Mouse (Mus musculus) MEL (cell line): ENCODE results near the gene BC048679. TPM values are rescaled to one million over a fixed set of nuclear protein-coding genes. Genes with fewer than 3 reads are reported as not detected.

Source experiments
- DNase-seq: peaks from one replicate; pipeline ENCODE4 v3.0.0; 2011; ENCODE audit warnings: low read depth, low spot score
- H3K27ac ChIP-seq: 2 replicates; pipeline ENCODE4 v1.5.1; 2012; ENCODE audit warnings: low read depth, mild to moderate bottlenecking, control low read depth, low read length, moderate library complexity; ENCODE audit not compliant: control insufficient read depth
- H3K27me3 ChIP-seq, 2 experiments: fragments of 150-350 bp in 1 of 2; sonication (generic) in 1 of 2; 2 replicates each; pipeline ENCODE4 v1.6.1; 2012; ENCODE audit warnings: low read length in 2 of 2, mild to moderate bottlenecking in 2 of 2, improper control_type of control experiment in 1 of 2, moderate library complexity in 1 of 2; ENCODE audit not compliant: insufficient read depth in 2 of 2, control insufficient read depth in 1 of 2
- H3K36me3 ChIP-seq, 2 experiments: 2 replicates each; pipeline ENCODE4 v1.6.1; 2012 to 2014; ENCODE audit warnings: low read length in 2 of 2, improper control_type of control experiment in 1 of 2, inconsistent platforms in 1 of 2, mild to moderate bottlenecking in 1 of 2; ENCODE audit not compliant: insufficient read depth in 2 of 2, control insufficient read depth in 1 of 2
- H3K4me1 ChIP-seq, 2 experiments: fragments of 150-350 bp in 1 of 2; sonication (generic) in 1 of 2; 2 replicates each; pipeline ENCODE4 v1.6.1; 2012; ENCODE audit warnings: low read length in 2 of 2, improper control_type of control experiment in 1 of 2, mild to moderate bottlenecking in 1 of 2; ENCODE audit not compliant: insufficient read depth in 2 of 2, control insufficient read depth in 1 of 2
- H3K4me3 ChIP-seq, 2 experiments: fragments of 150-350 bp in 1 of 2; sonication (generic) in 1 of 2; 2 replicates each; pipeline ENCODE4 v1.5.1; 2012; ENCODE audit warnings: low read depth in 2 of 2, low read length in 2 of 2, mild to moderate bottlenecking in 2 of 2, moderate library complexity in 2 of 2, control low read depth in 1 of 2, improper control_type of control experiment in 1 of 2; ENCODE audit not compliant: control insufficient read depth in 1 of 2, insufficient read depth in 1 of 2
- H3K79me2 ChIP-seq: 2 replicates; pipeline ENCODE4 v1.6.1; 2012; ENCODE audit warnings: mild to moderate bottlenecking, low read length, moderate library complexity; ENCODE audit not compliant: control insufficient read depth, poor library complexity, insufficient read depth
- H3K9ac ChIP-seq: 2 replicates; pipeline ENCODE4 v1.6.1; 2012; ENCODE audit warnings: low read depth, mild to moderate bottlenecking, control low read depth, low read length, moderate library complexity; ENCODE audit not compliant: control insufficient read depth, poor library complexity, severe bottlenecking
- H3K9me3 ChIP-seq: fragments of 150-350 bp; sonication (generic); replicated peaks from 2 replicates; pipeline ENCODE4 v1.6.1; 2012; ENCODE audit warnings: mild to moderate bottlenecking, low read length, improper control_type of control experiment, moderate library complexity; ENCODE audit not compliant: insufficient read depth
- CTCF ChIP-seq, 3 experiments: IDR thresholded peaks in 2 of 3; conservative IDR thresholded peaks in 1 of 3; 2 replicates each; pipeline ENCODE4 v1.5.1; 2011 to 2012; ENCODE audit warnings: low read length in 3 of 3, low read depth in 2 of 3, mild to moderate bottlenecking in 2 of 3, improper control_type of control experiment in 1 of 3, inconsistent platforms in 1 of 3, mixed read lengths in 1 of 3, moderate library complexity in 1 of 3; ENCODE audit not compliant: control insufficient read depth in 1 of 3, insufficient read depth in 1 of 3, poor library complexity in 1 of 3, severe bottlenecking in 1 of 3
- E2F4 ChIP-seq: IDR thresholded peaks from 2 replicates; pipeline ENCODE4 v1.6.1; 2011; ENCODE audit warnings: low read depth, low read length, improper control_type of control experiment, borderline replicate concordance
- ELF1 ChIP-seq: IDR thresholded peaks from 2 replicates; pipeline ENCODE4 v1.6.1; 2014; ENCODE audit warnings: low read depth, mild to moderate bottlenecking, inconsistent platforms, low read length, improper control_type of control experiment, moderate library complexity
- ETS1 ChIP-seq: IDR thresholded peaks from 2 replicates; pipeline ENCODE4 v1.6.1; 2012; ENCODE audit warnings: low read depth, mild to moderate bottlenecking, inconsistent platforms, low read length, improper control_type of control experiment, moderate library complexity
- HCFC1 ChIP-seq: IDR thresholded peaks from 2 replicates; pipeline ENCODE4 v1.6.1; 2012; ENCODE audit warnings: low read depth, mild to moderate bottlenecking, inconsistent platforms, low read length, improper control_type of control experiment, moderate library complexity
- KAT2A ChIP-seq: conservative IDR thresholded peaks from 2 replicates; pipeline ENCODE4 v1.6.1; 2012; ENCODE audit warnings: low read depth, low read length, improper control_type of control experiment, inconsistent platforms
- MAX ChIP-seq: IDR thresholded peaks from 2 replicates; pipeline ENCODE4 v1.6.1; 2011; ENCODE audit warnings: low read length, improper control_type of control experiment
- MEF2A ChIP-seq: IDR thresholded peaks from 2 replicates; pipeline ENCODE4 v1.6.1; 2014; ENCODE audit warnings: low read depth, mild to moderate bottlenecking, inconsistent platforms, low read length, improper control_type of control experiment; ENCODE audit not compliant: poor library complexity, insufficient replicate concordance, severe bottlenecking; ENCODE audit errors: extremely low read depth
- MXI1 ChIP-seq: IDR thresholded peaks from 2 replicates; pipeline ENCODE4 v1.6.1; 2011; ENCODE audit warnings: mild to moderate bottlenecking, low read depth, low read length, improper control_type of control experiment
- MYC ChIP-seq: IDR thresholded peaks from 2 replicates; pipeline ENCODE4 v1.6.1; 2011; ENCODE audit warnings: low read depth, mild to moderate bottlenecking, low read length, improper control_type of control experiment, moderate library complexity
- POLR2A ChIP-seq, 2 experiments: IDR thresholded peaks; 2 replicates each; pipeline ENCODE4 v1.6.1; 2011 to 2012; ENCODE audit warnings: low read length in 2 of 2, mild to moderate bottlenecking in 2 of 2, control low read depth in 1 of 2, improper control_type of control experiment in 1 of 2, low read depth in 1 of 2, moderate library complexity in 1 of 2; ENCODE audit not compliant: control insufficient read depth in 1 of 2, insufficient read depth in 1 of 2, poor library complexity in 1 of 2
- POLR2AphosphoS2 ChIP-seq: IDR thresholded peaks from 2 replicates; pipeline ENCODE4 v1.6.1; 2011; ENCODE audit warnings: low read length, improper control_type of control experiment
- RCOR1 ChIP-seq: IDR thresholded peaks from 2 replicates; pipeline ENCODE4 v1.6.1; 2012; ENCODE audit warnings: low read depth, mild to moderate bottlenecking, inconsistent platforms, low read length, improper control_type of control experiment
- TAL1 ChIP-seq: IDR thresholded peaks from 2 replicates; pipeline ENCODE4 v1.6.1; 2012; ENCODE audit warnings: mild to moderate bottlenecking, inconsistent platforms, low read length, moderate library complexity, mixed read lengths
- TBP ChIP-seq: IDR thresholded peaks from 2 replicates; pipeline ENCODE4 v1.8.0; 2011; ENCODE audit warnings: low read depth, low read length, improper control_type of control experiment
- UBTF ChIP-seq: IDR thresholded peaks from 2 replicates; pipeline ENCODE4 v1.6.1; 2012; ENCODE audit warnings: low read depth, mild to moderate bottlenecking, inconsistent platforms, low read length, improper control_type of control experiment, moderate library complexity, borderline replicate concordance; ENCODE audit not compliant: insufficient read depth
- ZC3H11A ChIP-seq: IDR thresholded peaks from 2 replicates; pipeline ENCODE4 v1.6.1; 2012; ENCODE audit warnings: low read depth, mild to moderate bottlenecking, inconsistent platforms, low read length, improper control_type of control experiment
- ZMIZ1 ChIP-seq: IDR thresholded peaks from 2 replicates; pipeline ENCODE4 v1.6.1; 2012; ENCODE audit warnings: low read depth, mild to moderate bottlenecking, inconsistent platforms, low read length, improper control_type of control experiment, moderate library complexity
- polyA plus RNA-seq, 2 experiments: library from polyadenylated mRNA; stranded (reverse) in 1 of 2; unstranded in 1 of 2; fragments of >175 nt in 1 of 2; fragments of >200 nt in 1 of 2; gene quantifications; 2 replicates each; pipeline versions ENCODE4 v1.2.1 to v1.2.4; 2012; ENCODE audit warnings: low replicate concordance in 2 of 2, low read depth in 1 of 2; ENCODE audit not compliant: insufficient read length in 2 of 2, insufficient read depth in 1 of 2, missing spikeins in 1 of 2
- total RNA-seq: library from RNA; depleted of rRNA; stranded (reverse); fragments of 300-350 nt; gene quantifications from 2 replicates; pipeline ENCODE4 v1.2.3, GENCODE M21; 2012

BC048679 gene
- total and polyA plus RNA-seq, 3 experiments: not detected

GRCm38 (mm10) chr7:81523008-81523662 lies 25.1 kb upstream of the BC048679 start (continued):
- TF ChIP-seq MEF2A (no peak), E2F4 (no peak)
- TF ChIP-seq, all 39 proteins: peak for 12

- Histone ChIP-seq H3K4me3 (no peak overlapping the region), H3K27ac (no peak overlapping the region), H3K27me3 (peaks cover 2 to 10% of the 10 kb centered on the region in 2 experiments), H3K4me1 (no peaks in the 10 kb centered on the region), H3K36me3 (no peaks in the 10 kb centered on the region), H3K9ac (no peak overlapping the region), H3K79me2 (no peaks in the 10 kb centered on the region), H3K9me3 (no peaks in the 10 kb centered on the region)
- TF ChIP-seq UBTF (no peak), E2F4 (no peak), ELF1 (no peak), POLR2AphosphoS2 (no peak), TAL1 (no peak), MXI1 (no peak), MAX (no peak), TBP (no peak), ZC3H11A (no peak), KAT2A (no peak), ETS1 (no peak), ZMIZ1 (no peak), RCOR1 (no peak), HCFC1 (no peak), MYC (no peak), CTCF (IDR thresholded peaks at IDR 0.05 in 2 of 3, conservative IDR thresholded peaks at IDR 0.05 in 1 of 3; ENCODE audit: control insufficient read depth in 1 of 3, insufficient read depth in 1 of 3, low read depth in 2 of 3, low read length in 3 of 3, poor library complexity in 1 of 3, severe bottlenecking in 1 of 3) (no peak), POLR2A (IDR thresholded peaks at IDR 0.05; ENCODE audit: control insufficient read depth in 1 of 2, insufficient read depth in 1 of 2, low read depth in 1 of 2, low read length in 2 of 2, poor library complexity in 1 of 2) (no peak)
- no peak for DNase-seq
Observed at GRCm38 (mm10) chr7:81516154-81517030, 18.3 kb upstream of the BC048679 start.
